Comparison of ENCODE assay signal across 30 mouse cellular contexts in the genomic region with DNA sequence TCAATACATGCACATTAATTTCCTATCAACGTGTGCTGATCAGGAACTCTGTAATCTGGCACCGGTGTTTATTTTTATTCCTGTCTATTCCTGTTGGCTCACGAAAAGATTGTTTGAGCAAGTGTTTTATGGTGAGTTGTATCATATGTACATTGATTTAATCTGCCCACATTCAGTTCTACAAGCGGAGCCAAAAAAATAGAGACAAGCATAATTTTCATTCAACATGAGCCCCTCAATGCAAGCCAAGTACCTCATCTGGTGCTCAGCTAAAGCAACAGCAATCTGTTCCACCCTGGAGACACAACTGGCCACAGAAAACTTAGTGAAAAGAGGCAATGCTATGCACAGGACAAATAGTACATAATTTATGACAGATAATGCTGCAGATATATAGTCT.
DNase-seq lines count a peak whose midpoint lies in the region; ATAC-seq and TF ChIP-seq lines count a peak whose summit lies in the region.
"Had no signal": no experiment of that assay in that cellular context is flagged by ENCODE, and none has a peak within 500 bp of the region (broad histone marks: within the 10 kb centered on the region; RNA-seq: fewer than 3 reads in every experiment).

No protein-coding gene starts in this region.

- no peaks in the 10 kb centered on the region for H3K9me3 ChIP-seq in forebrain, postnatal 0 days (ENCODE audit: low read length)
- no peaks in the 10 kb centered on the region for H3K9me3 ChIP-seq in forebrain, embryonic 10.5 days
- H3K9me3 ChIP-seq: embryonic facial prominence, embryonic 13.5 days; heart, embryonic 13.5 days; hindbrain, embryonic 15.5 days; limb, embryonic 12.5 days; lung, embryonic 15.5 days; neural tube, embryonic 12.5 days had no signal

- no peaks in the 10 kb centered on the region for H3K4me1 ChIP-seq in forebrain, postnatal 0 days (ENCODE audit: insufficient read depth)
- peaks cover 32% of the 10 kb centered on the region for H3K4me1 ChIP-seq in forebrain, embryonic 10.5 days
- H3K4me1 ChIP-seq: hindbrain, embryonic 15.5 days; lung, embryonic 15.5 days; neural tube, embryonic 12.5 days had no signal

- 52% methylated on average over 4 of the region's 4 CpGs for WGBS in forebrain, postnatal 0 days
- 96% methylated on average over 4 of the region's 4 CpGs for WGBS in forebrain, embryonic 10.5 days

- peak; percentile 85 for ATAC-seq in forebrain, postnatal 0 days
- ATAC-seq: inflammation-experienced regulatory T-cells, adult 6 months; midbrain, embryonic 16.5 days had no signal

- intact Hi-C loops in left cerebral cortex, adult 2 months (cut with DNase I): no loop called here

- DNase-seq in forebrain, postnatal 0 days: peak; percentile 67
- no peak for DNase-seq in forebrain, embryonic 10.5 days (ENCODE audit: extremely low spot score, low spot score)
- peak; percentile 29 for DNase-seq in brain, adult 2 months (ENCODE audit: low read depth, low spot score)
- DNase-seq in brain, embryonic 14.5 days (ENCODE audit: low read depth): peak; percentile 40
- peak; percentile 29 for DNase-seq in layer of hippocampus, adult 9-10 months (ENCODE audit: low spot score)
- no peak for DNase-seq in left cerebral cortex, adult 2 months (ENCODE audit: extremely low spot score in 1 of 2, low spot score in 2 of 2)
- DNase-seq in natural killer cell, adult 2 months (ENCODE audit: low spot score in 2 of 2): no peak
- DNase-seq: adrenal gland, postnatal 25 days; B cell, adult 2 months; cerebellum, adult 2 months; cerebellum, postnatal 14 days; gastrocnemius, adult 2 months; heart, postnatal 10 days; kidney, adult 11 months; kidney, postnatal 14 days; right cerebral cortex, postnatal 4 days; thymus, adult 18-20 months; thymus, postnatal 25 days had no signal

- no peaks in the 10 kb centered on the region for H3K27me3 ChIP-seq in forebrain, postnatal 0 days (ENCODE audit: insufficient read depth, low read length)
- H3K27me3 ChIP-seq in forebrain, embryonic 10.5 days (ENCODE audit: poor library complexity, severe bottlenecking): no peaks in the 10 kb centered on the region
- H3K27me3 ChIP-seq: embryonic facial prominence, embryonic 13.5 days; heart, embryonic 13.5 days; hindbrain, embryonic 15.5 days; limb, embryonic 12.5 days; lung, embryonic 15.5 days; neural tube, embryonic 12.5 days had no signal

- no peak for TF ChIP-seq CTCF in forebrain, postnatal 0 days (IDR thresholded peaks at IDR 0.05; ENCODE audit: low read depth)
- TF ChIP-seq CTCF in brain, embryonic 14.5 days (IDR thresholded peaks at IDR 0.05; ENCODE audit: borderline replicate concordance, extremely low read depth, insufficient read depth, insufficient read length): no peak
- no peak; the same call in 1 of the 2 replicates for TF ChIP-seq CTCF in left cerebral cortex, adult 2 months (IDR thresholded peaks at IDR 0.05)

- no peaks in the 10 kb centered on the region for H3K36me3 ChIP-seq in forebrain, postnatal 0 days (ENCODE audit: insufficient read depth)
- no peaks in the 10 kb centered on the region for H3K36me3 ChIP-seq in forebrain, embryonic 10.5 days (replicated peaks)
- H3K36me3 ChIP-seq: embryonic facial prominence, embryonic 13.5 days; heart, embryonic 13.5 days; hindbrain, embryonic 15.5 days; limb, embryonic 12.5 days; lung, embryonic 15.5 days; neural tube, embryonic 12.5 days had no signal

- no peak overlapping the region for H3K9ac ChIP-seq in forebrain, postnatal 0 days
- H3K9ac ChIP-seq: embryonic facial prominence, embryonic 13.5 days; heart, embryonic 13.5 days; hindbrain, embryonic 15.5 days; limb, embryonic 12.5 days; lung, embryonic 15.5 days; neural tube, embryonic 12.5 days had no signal

- no peak overlapping the region for H3K4me2 ChIP-seq in forebrain, postnatal 0 days (ENCODE audit: low read depth)
- H3K4me2 ChIP-seq: embryonic facial prominence, embryonic 13.5 days; heart, embryonic 13.5 days; hindbrain, embryonic 15.5 days; limb, embryonic 12.5 days; liver, embryonic 11.5 days; lung, embryonic 15.5 days; midbrain, embryonic 11.5 days; neural tube, embryonic 12.5 days had no signal

- H3K4me3 ChIP-seq in forebrain, postnatal 0 days (ENCODE audit: low read depth, low read length): no peak overlapping the region
- H3K4me3 ChIP-seq in forebrain, embryonic 10.5 days: no peak overlapping the region
- H3K4me3 ChIP-seq in left cerebral cortex, adult 2 months: no peak overlapping the region
- H3K4me3 ChIP-seq: embryonic facial prominence, embryonic 13.5 days; erythroblast, embryonic 14.5 days; gastrocnemius, adult 2 months; heart, embryonic 13.5 days; hindbrain, embryonic 15.5 days; limb, embryonic 12.5 days; lung, embryonic 15.5 days; neural tube, embryonic 12.5 days had no signal

- H3K27ac ChIP-seq in forebrain, postnatal 0 days (ENCODE audit: low read depth, low read length): no peak overlapping the region
- no peak overlapping the region for H3K27ac ChIP-seq in forebrain, embryonic 10.5 days
- H3K27ac ChIP-seq in left cerebral cortex, adult 2 months: no peak overlapping the region
- H3K27ac ChIP-seq: embryonic facial prominence, embryonic 13.5 days; gastrocnemius, adult 2 months; heart, embryonic 13.5 days; hindbrain, embryonic 15.5 days; limb, embryonic 12.5 days; lung, embryonic 15.5 days; neural tube, embryonic 12.5 days; stomach, postnatal 0 days had no signal

- no peak for TF ChIP-seq POLR2A in brain, embryonic 14.5 days (IDR thresholded peaks at IDR 0.05; ENCODE audit: borderline replicate concordance, extremely low read depth, insufficient read depth, insufficient read length, poor library complexity, severe bottlenecking)

Comparison
In these comparisons a context has a peak if more than half of its experiments do, and no peak if none do; other contexts are left out.
1. DNase-seq: peak in forebrain, postnatal 0 days (single experiment), brain, adult 2 months (single experiment), brain, embryonic 14.5 days (single experiment) and layer of hippocampus, adult 9-10 months (single experiment); none in forebrain, embryonic 10.5 days (single experiment), left cerebral cortex, adult 2 months (0 of 2) and natural killer cell, adult 2 months (0 of 2).